Mouse (Mus musculus): ENCODE results near the gene Mlh3. TPM values are rescaled to one million over a fixed set of nuclear protein-coding genes. Genes with fewer than 3 reads are reported as not detected.

The Mlh3 gene
- polyA plus RNA-seq, 1 experiment = 5.5 TPM

DNA sequence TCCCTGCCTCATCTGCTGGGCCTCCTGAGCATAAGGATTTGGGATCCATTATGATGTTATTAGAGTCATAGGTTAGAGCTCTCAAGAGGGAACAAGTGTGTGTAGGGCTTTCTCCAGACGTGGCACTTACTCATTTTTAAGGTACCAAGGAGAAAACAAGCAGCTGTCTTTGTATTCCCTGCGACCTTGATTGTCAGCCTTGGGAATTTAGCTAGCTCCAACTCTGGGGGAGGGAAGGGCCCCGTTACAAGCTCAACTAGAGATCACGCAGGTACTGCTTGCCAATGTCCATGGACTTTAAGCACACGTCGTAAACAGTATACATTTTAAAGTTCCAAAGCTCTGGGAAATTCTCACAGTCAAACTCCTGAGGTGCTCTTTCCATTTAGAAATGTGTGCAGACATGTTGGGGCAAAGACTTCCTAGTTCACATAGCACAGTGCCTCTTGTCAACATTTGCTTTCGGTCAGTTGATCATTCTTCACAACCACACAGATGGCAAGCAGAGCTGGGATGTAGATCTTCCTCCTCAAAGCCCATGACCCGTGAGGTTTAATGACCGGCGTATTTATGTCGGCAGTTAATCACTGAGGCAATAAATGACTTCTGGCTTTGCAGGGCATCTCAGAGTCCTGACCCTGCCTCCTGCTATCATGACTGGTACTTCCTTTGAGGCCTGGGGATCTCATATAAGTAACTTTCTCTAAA, 27.9 kb upstream of the Mlh3 start:
- no peak overlapping the region for H3K4me3 ChIP-seq (ENCODE audit: control insufficient read depth, insufficient read depth, low read length)
- H3K27ac ChIP-seq (ENCODE audit: control insufficient read depth, insufficient read depth, low read length) = no peak overlapping the region
- peaks cover 17% of the 10 kb centered on the region; the same call in 1 of the 2 replicates for H3K36me3 ChIP-seq (ENCODE audit: control insufficient read depth, insufficient read depth, low read length)
- no peak for TF ChIP-seq POLR2A (IDR thresholded peaks at IDR 0.05; ENCODE audit: control insufficient read depth, extremely low read depth, insufficient read depth, low read length, poor library complexity)
- TF ChIP-seq CTCF (IDR thresholded peaks at IDR 0.05; ENCODE audit: borderline replicate concordance, control insufficient read depth, extremely low read depth, insufficient read depth, low read length, poor library complexity) = no peak
- DNase-seq = no peak
- WGBS = 92% methylated on average over 11 of the region's 11 CpGs
- no peaks in the 10 kb centered on the region for H3K4me1 ChIP-seq (replicated peaks; ENCODE audit: control insufficient read depth, insufficient read depth, low read length)
- H3K27me3 ChIP-seq (ENCODE audit: control insufficient read depth, insufficient read depth, low read length) = no peaks in the 10 kb centered on the region

DNA sequence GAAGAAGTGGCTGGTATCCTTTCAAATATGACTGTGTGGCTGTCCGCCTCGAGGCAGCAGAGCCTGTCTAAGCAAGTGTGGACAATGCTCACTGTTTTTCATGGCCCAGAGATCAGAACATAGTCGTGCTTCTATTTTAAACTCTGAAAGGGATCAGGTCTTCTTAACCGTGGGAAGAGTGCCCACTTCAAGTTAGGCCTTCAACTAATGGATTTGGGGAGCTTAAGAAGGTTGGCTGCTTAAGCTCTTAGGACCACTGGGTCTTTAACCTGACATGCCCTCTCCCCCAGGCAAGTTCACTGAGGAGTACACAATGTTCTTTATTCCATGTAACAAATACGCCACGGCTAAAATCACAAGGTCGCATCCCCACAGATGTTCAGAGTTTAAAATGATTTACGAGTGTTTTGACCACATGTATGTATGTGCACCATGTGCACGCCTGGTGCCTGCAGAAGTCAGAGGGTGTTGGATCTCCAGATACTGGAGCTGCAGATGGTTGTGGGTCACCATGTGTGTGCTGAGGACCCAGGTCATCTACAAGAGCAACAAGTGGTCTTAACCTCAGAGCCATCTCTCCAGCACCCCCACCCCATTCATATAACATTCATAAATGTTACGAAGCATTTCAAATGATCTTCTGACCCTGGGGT, 27.1 kb upstream of the Mlh3 start:
- no peak for TF ChIP-seq POLR2A (IDR thresholded peaks at IDR 0.05; ENCODE audit: control insufficient read depth, extremely low read depth, insufficient read depth, low read length, poor library complexity)
- TF ChIP-seq CTCF (IDR thresholded peaks at IDR 0.05; ENCODE audit: borderline replicate concordance, control insufficient read depth, extremely low read depth, insufficient read depth, low read length, poor library complexity) = no peak
- no peak overlapping the region for H3K27ac ChIP-seq (ENCODE audit: control insufficient read depth, insufficient read depth, low read length)
- H3K27me3 ChIP-seq (ENCODE audit: control insufficient read depth, insufficient read depth, low read length) = no peaks in the 10 kb centered on the region
- no peaks in the 10 kb centered on the region for H3K4me1 ChIP-seq (replicated peaks; ENCODE audit: control insufficient read depth, insufficient read depth, low read length)
- H3K4me3 ChIP-seq (ENCODE audit: control insufficient read depth, insufficient read depth, low read length) = no peak overlapping the region
- DNase-seq = no peak
- WGBS = 84% methylated on average over 10 of the region's 10 CpGs
- peaks cover 11% of the 10 kb centered on the region; the same call in 1 of the 2 replicates for H3K36me3 ChIP-seq (ENCODE audit: control insufficient read depth, insufficient read depth, low read length)

DNA sequence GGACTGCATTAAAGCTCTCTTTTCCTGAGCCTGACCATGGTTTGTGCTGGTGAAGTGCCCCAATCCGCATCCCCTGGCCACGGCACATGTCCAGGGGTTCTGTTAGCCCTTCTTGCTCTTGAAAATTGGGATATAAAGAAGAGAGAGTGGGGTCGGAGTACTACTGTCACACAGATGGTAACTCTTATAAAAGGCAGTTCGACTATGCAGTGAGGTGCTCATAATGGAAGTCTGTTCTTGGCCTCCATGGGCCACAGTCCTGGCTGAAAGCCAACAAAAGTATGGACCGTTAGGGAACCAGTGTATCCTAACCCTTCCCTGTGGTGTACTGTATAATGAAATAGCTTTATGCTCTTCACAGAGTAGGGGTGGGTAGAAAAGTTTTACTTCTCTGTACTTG, 26.5 kb upstream of the Mlh3 start:
- Histone ChIP-seq H3K4me3 (ENCODE audit: control insufficient read depth, insufficient read depth, low read length) (no peak overlapping the region), H3K36me3 (ENCODE audit: control insufficient read depth, insufficient read depth, low read length) (peaks cover 8% of the 10 kb centered on the region; the same call in 1 of the 2 replicates), H3K27ac (ENCODE audit: control insufficient read depth, insufficient read depth, low read length) (no peak overlapping the region), H3K27me3 (ENCODE audit: control insufficient read depth, insufficient read depth, low read length) (no peaks in the 10 kb centered on the region), H3K4me1 (replicated peaks; ENCODE audit: control insufficient read depth, insufficient read depth, low read length) (no peaks in the 10 kb centered on the region)
- no peak for DNase-seq
- TF ChIP-seq CTCF (IDR thresholded peaks at IDR 0.05; ENCODE audit: borderline replicate concordance, control insufficient read depth, extremely low read depth, insufficient read depth, low read length, poor library complexity) = no peak
- TF ChIP-seq POLR2A (IDR thresholded peaks at IDR 0.05; ENCODE audit: control insufficient read depth, extremely low read depth, insufficient read depth, low read length, poor library complexity) = no peak
- WGBS = 93% methylated on average over 5 of the region's 5 CpGs

DNA sequence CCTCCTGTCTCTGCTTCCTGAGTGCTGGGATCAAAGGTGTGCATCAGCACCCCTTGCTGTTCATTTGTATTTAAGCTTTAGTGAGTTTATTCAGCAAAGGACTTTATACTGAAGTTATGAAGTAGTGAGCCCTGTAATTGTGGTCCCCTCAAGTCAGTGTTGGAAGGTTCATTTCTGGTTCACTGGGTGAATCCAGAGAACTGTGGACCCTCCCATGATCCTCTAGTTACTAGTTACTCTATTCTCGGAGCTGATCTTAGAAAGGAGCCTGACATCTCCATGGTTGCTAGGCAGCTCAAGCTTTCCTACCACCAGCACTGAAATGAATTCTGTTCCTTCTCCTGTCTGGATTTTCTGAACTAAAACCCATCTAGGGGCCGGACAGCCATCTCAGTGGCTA, 25.1 kb upstream of the Mlh3 start:
- WGBS = 95% methylated on average over 2 of the region's 2 CpGs
- TF ChIP-seq POLR2A (IDR thresholded peaks at IDR 0.05; ENCODE audit: control insufficient read depth, extremely low read depth, insufficient read depth, low read length, poor library complexity) (no peak), CTCF (IDR thresholded peaks at IDR 0.05; ENCODE audit: borderline replicate concordance, control insufficient read depth, extremely low read depth, insufficient read depth, low read length, poor library complexity) (no peak)

DNA sequence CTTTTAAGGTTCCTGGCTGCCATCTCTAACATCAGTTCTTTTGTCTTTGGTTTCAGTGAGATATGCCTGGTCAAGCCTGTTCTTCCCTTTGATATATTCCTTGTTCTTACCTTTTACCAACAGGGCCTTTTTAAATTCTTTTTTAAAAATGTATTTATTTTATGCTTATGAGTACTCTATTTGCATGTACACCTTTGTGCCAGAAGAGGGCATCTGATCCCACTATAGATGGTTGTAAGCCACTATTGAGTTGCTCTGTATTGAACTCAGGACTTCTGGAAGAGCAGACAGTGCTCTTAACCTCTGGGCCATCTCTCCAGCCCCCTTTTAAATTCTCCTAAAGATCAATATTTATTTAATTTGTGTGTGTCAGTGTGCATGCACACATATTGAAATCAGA, 22.5 kb upstream of the Mlh3 start:
- H3K27ac ChIP-seq (ENCODE audit: control insufficient read depth, insufficient read depth, low read length) = no peak overlapping the region
- 0 out of 2 replicates have a peak, but pooled peaks cover 3% of the 10 kb centered on the region for H3K4me1 ChIP-seq (replicated peaks; ENCODE audit: control insufficient read depth, insufficient read depth, low read length)
- no peak for TF ChIP-seq CTCF (IDR thresholded peaks at IDR 0.05; ENCODE audit: borderline replicate concordance, control insufficient read depth, extremely low read depth, insufficient read depth, low read length, poor library complexity)
- no peak for TF ChIP-seq POLR2A (IDR thresholded peaks at IDR 0.05; ENCODE audit: control insufficient read depth, extremely low read depth, insufficient read depth, low read length, poor library complexity)
- no peaks in the 10 kb centered on the region; the same call in 1 of the 2 replicates for H3K27me3 ChIP-seq (ENCODE audit: control insufficient read depth, insufficient read depth, low read length)
- no peaks in the 10 kb centered on the region for H3K36me3 ChIP-seq (ENCODE audit: control insufficient read depth, insufficient read depth, low read length)
- H3K4me3 ChIP-seq (ENCODE audit: control insufficient read depth, insufficient read depth, low read length) = no peak overlapping the region
- DNase-seq = no peak

More for the DNA sequence above, 25.1 kb upstream of the Mlh3 start:
- Histone ChIP-seq H3K27me3 (ENCODE audit: control insufficient read depth, insufficient read depth, low read length) (no peaks in the 10 kb centered on the region), H3K27ac (ENCODE audit: control insufficient read depth, insufficient read depth, low read length) (no peak overlapping the region), H3K4me1 (replicated peaks; ENCODE audit: control insufficient read depth, insufficient read depth, low read length) (no peaks in the 10 kb centered on the region), H3K36me3 (ENCODE audit: control insufficient read depth, insufficient read depth, low read length) (no peaks in the 10 kb centered on the region), H3K4me3 (ENCODE audit: control insufficient read depth, insufficient read depth, low read length) (no peak overlapping the region)
- no peak for DNase-seq

DNA sequence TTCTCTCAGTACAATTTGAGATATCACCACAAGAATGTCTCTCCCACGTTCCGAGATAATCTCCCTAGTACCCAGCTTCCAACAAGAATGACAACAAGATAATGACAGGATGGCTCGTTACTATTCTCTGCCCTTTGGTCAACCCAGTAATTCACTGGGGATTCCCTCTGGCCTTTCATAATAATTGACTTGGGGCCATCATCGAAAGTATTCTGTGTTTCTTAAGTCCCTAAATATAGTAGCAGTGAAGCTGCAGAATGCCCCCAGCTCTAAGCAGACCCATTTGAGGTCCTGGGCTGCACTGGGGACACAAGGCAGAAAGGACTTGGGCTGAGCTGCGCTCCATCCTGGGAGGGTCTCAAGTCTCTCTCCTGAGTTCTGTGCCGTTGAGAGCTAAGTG, 21.9 kb upstream of the Mlh3 start:
- 0 out of 2 replicates have a peak, but pooled peaks cover 3% of the 10 kb centered on the region for H3K4me1 ChIP-seq (replicated peaks; ENCODE audit: control insufficient read depth, insufficient read depth, low read length)
- WGBS = 92% methylated on average over 6 of the region's 6 CpGs
- TF ChIP-seq POLR2A (IDR thresholded peaks at IDR 0.05; ENCODE audit: control insufficient read depth, extremely low read depth, insufficient read depth, low read length, poor library complexity) = no peak
- H3K27me3 ChIP-seq (ENCODE audit: control insufficient read depth, insufficient read depth, low read length) = no peaks in the 10 kb centered on the region; the same call in 1 of the 2 replicates
- no peaks in the 10 kb centered on the region for H3K36me3 ChIP-seq (ENCODE audit: control insufficient read depth, insufficient read depth, low read length)
- no peak for DNase-seq
- H3K4me3 ChIP-seq (ENCODE audit: control insufficient read depth, insufficient read depth, low read length) = no peak overlapping the region
- no peak overlapping the region for H3K27ac ChIP-seq (ENCODE audit: control insufficient read depth, insufficient read depth, low read length)

Data from thymus, adult 2 months (tissue).